Mouse (Mus musculus) liver, adult 2 months (tissue): ENCODE data around the gene Borcs5.

Experiments used
- CTCF ChIP-seq: fragments of 200-500 bp; IDR thresholded peaks from 2 replicates; pipeline ENCODE4 v1.5.1; 2011; ENCODE audit warnings: low read depth, low read length, control low read depth
- POLR2A ChIP-seq: fragments of 200-500 bp; IDR thresholded peaks from 2 replicates; pipeline ENCODE4 v1.6.1; 2011; ENCODE audit warnings: low read length, control low read depth; ENCODE audit not compliant: insufficient read depth; ENCODE audit errors: extremely low read depth

- TF ChIP-seq CTCF (no peak), POLR2A (no peak)
Observed at GRCm38 (mm10) chr6:134669179-134669865, 30.0 kb downstream of the Borcs5 start.
